Mouse (Mus musculus) adrenal gland, adult 18-20 months (tissue): ENCODE data around the gene Gm10142. TPM values are rescaled to one million over a fixed set of nuclear protein-coding genes. Genes with fewer than 3 reads are reported as not detected.
"Not testable (repeated sequence)": the region's sequence is repeated elsewhere in the genome, so short reads cannot be mapped to it uniquely, and the experiment has no call there.

Source experiments
- DNase-seq, 2 experiments: peaks; one replicate each; pipeline ENCODE4 v3.0.0; 2021 to 2022; ENCODE audit warnings: low spot score in 2 of 2
- total RNA-seq, 2 experiments: library from RNA; stranded (reverse); gene quantifications; 1 replicate in 1 of 2; 2 replicates in 1 of 2; pipeline ENCODE4 v1.2.3; 2021

Gm10142 gene
- total RNA-seq, 2 experiments from 2014 or later = not detected

DNA sequence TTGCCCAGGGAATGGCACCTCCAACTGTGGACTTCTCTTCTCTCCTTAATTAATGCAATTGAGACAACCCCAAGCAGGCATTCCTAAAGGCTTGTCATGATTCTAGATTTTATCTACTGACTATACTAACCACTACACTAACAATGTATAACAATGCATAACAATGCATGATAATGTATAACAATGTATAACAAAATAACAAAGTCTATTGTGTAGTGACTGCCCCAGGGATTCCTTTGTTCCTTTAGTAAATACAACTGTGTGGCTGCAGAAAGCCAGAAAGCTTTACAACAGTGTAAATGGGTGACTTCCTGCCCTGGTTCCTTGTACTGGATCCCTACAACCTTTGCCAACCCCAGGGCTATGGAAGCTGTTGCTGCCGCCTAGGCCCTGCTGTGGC lies 20.3 kb downstream of the Gm10142 start:
- no peak for DNase-seq

DNA sequence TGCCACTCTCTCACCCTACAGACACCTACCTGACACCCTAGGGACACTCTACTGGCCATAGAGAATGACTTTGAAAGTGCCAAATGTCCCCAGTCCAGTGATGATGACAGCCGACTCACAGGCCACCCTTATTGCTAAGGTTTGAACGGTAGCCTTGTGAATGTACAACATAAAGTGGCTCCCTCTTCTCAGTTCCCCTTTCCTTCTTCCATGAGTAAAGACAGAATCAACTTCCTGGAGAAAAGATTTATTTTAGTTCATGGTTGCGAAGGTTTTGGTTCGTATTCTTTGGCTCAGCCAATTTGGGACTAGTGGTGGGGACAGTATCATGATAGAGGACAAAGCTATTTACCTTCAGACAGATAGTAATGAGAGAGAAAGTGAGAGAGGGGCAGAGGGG lies 23.3 kb downstream of the Gm10142 start:
- DNase-seq = no peak

GRCm38 (mm10) chr10:77741924-77742688 lies 26.5 kb downstream of the Gm10142 start, which contains the start of gene Gm18596:
Gene Gm18596 (minus strand): TSS chr10:77742638.
- not testable (repeated sequence) for DNase-seq

GRCm38 (mm10) chr10:77750686-77751085 lies 35.1 kb downstream of the Gm10142 start:
- not testable (repeated sequence) for DNase-seq

GRCm38 (mm10) chr10:77751254-77751653 lies 35.6 kb downstream of the Gm10142 start, which contains the start of gene Gm9736:
Gene Gm9736 (minus strand): TSS chr10:77751354.
- not testable (repeated sequence) for DNase-seq

DNA sequence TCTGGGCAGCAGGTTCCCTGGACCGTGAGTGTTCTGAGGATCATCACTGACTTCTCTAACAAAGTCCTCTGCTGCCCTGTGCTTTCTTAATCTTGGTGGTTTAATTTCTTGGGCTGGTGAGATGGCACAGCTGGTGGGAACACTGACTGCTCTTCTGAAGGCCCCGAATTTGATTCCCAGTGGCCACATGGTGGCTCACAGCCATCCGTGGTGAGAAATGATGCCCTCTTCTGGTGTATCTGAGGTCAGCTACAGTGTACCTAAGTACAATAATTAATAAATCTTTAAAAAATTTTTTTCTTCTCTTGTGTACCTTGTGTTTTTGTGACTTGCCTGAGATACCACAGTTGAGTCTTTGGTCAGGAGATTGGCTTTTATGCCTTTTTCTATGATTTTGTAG lies 36.7 kb downstream of the Gm10142 start:
- DNase-seq = not testable (repeated sequence)

- DNase-seq = no peak
Observed at GRCm38 (mm10) chr10:77753448-77753847, 37.8 kb downstream of the Gm10142 start.

- not testable (repeated sequence) for DNase-seq
Observed at GRCm38 (mm10) chr10:77759582-77759981, 44.0 kb downstream of the Gm10142 start, which contains the start of gene Gm3233. Gene Gm3233 (minus strand): TSS chr10:77759682.

Other genes starting within 250 kb of the Gm10142 start
- gene Fam207a, start 200.0 kb upstream of the Gm10142 start, total RNA-seq = 10 to 100 TPM; 19.5 to 21.9 TPM
- gene Itgb2, start 185.6 kb upstream of the Gm10142 start, total RNA-seq = 10 to 100 TPM in 1 of 2 experiments, 1 to 10 TPM in 1; 7.8 to 16.2 TPM
- gene Pttg1ip, start 134.1 kb upstream of the Gm10142 start, total RNA-seq = 100 to 1,000 TPM; 175 to 203 TPM
- gene Sumo3, start 109.7 kb upstream of the Gm10142 start, total RNA-seq = 10 to 100 TPM; 91.8 to 98.8 TPM
- gene Gm49325, start 109.6 kb upstream of the Gm10142 start, total RNA-seq = 10 to 100 TPM; 13.1 to 17.1 TPM
- gene Ube2g2, start 93.5 kb upstream of the Gm10142 start, total RNA-seq = 10 to 100 TPM; 67.2 to 74.1 TPM
- under 1 TPM; 0.27 to 0.51 TPM for gene Tspear, start 29.2 kb upstream of the Gm10142 start, total RNA-seq
- gene Gm19402, start 25.1 kb upstream of the Gm10142 start, total RNA-seq = not detected
- gene Gm9508, start 18.6 kb upstream of the Gm10142 start, total RNA-seq = not detected
- gene Gm10272, start 9.2 kb upstream of the Gm10142 start, total RNA-seq = not detected
- gene Gm10024, start 4.3 kb upstream of the Gm10142 start, total RNA-seq = not detected
- not detected for gene Krtap12-1, start 4.8 kb downstream of the Gm10142 start, total RNA-seq
- not detected for gene Gm10100, start 10.7 kb downstream of the Gm10142 start, total RNA-seq
- gene Gm18596, start 26.8 kb downstream of the Gm10142 start, total RNA-seq = not detected
- not detected for gene Gm9736, start 35.5 kb downstream of the Gm10142 start, total RNA-seq
- not detected for gene Gm3233, start 43.9 kb downstream of the Gm10142 start, total RNA-seq
- gene Gm3238, start 55.5 kb downstream of the Gm10142 start, total RNA-seq = not detected
- gene Gm7138, start 61.1 kb downstream of the Gm10142 start, total RNA-seq = not detected
- gene Gm3250, start 66.7 kb downstream of the Gm10142 start, total RNA-seq = not detected
- gene Gm7137, start 72.4 kb downstream of the Gm10142 start, total RNA-seq = not detected
- gene Gm9639, start 79.3 kb downstream of the Gm10142 start, total RNA-seq = not detected
- gene Gm19668, start 83.3 kb downstream of the Gm10142 start, total RNA-seq = not detected
- gene Gm9507, start 96.0 kb downstream of the Gm10142 start, total RNA-seq = not detected
- gene Gm2696, start 98.9 kb downstream of the Gm10142 start, total RNA-seq = not detected
- not detected for gene Krtap10-4, start 111.3 kb downstream of the Gm10142 start, total RNA-seq
- gene Krtap10-10, start 120.1 kb downstream of the Gm10142 start, total RNA-seq = not detected
- not detected for gene Gm36176, start 131.0 kb downstream of the Gm10142 start, total RNA-seq
- not detected for gene Gm10318, start 137.1 kb downstream of the Gm10142 start, total RNA-seq
- not detected for gene Gm3285, start 146.2 kb downstream of the Gm10142 start, total RNA-seq
- 1 to 10 TPM; 3.9 to 6.8 TPM for gene Lrrc3, start 186.7 kb downstream of the Gm10142 start, total RNA-seq